ENCODE assay signal across 8 mouse cellular contexts in the genomic region with DNA sequence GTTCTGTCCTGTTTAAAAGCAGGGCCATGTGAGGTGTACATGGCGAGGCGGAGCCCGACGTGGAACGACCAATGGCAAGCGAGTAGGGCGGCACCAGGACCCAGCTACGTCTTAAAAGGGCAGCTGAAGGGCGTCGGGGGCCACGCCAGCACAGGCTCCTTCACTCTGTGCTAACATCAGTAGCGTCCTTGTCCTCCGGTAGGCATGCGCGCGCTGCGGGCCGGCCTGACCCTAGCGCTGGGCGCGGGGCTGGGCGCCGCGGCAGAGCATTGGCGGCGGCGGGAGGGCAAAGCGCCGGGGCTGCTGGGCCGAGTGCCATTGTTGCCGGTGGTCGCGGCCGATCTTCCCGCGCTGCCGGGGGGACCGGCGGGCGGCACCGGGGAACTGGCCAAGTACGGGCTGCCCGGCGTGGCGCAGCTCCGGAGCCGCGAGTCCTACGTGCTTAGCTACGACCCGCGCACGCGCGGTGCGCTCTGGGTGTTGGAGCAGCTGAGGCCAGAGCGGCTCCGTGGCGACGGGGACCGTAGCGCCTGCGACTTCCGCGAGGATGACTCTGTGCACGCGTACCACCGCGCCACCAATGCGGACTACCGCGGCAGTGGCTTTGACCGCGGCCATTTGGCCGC. TPM values are rescaled to one million over a fixed set of nuclear protein-coding genes. Genes with fewer than 3 reads are reported as not detected.
DNase-seq lines count a peak whose midpoint lies in the region; ATAC-seq and TF ChIP-seq lines count a peak whose summit lies in the region.

Gene Endog, plus strand, starts transcription at position 123 of the 626 bp plus-strand sequence.

- DNase-seq in CD4-positive helper T cell, adult 2 months (ENCODE audit: low read depth, low spot score), result peak; percentile 87
- DNase-seq in brain, embryonic 14.5 days (ENCODE audit: low read depth), result peak; percentile 94
- DNase-seq in kidney, postnatal 0 days (ENCODE audit: low spot score), result peak; percentile 82
- peak; percentile 83 for DNase-seq in liver, adult 2 months (ENCODE audit: extremely low read depth, low read depth, low spot score)
- DNase-seq in spleen, postnatal 36 days (ENCODE audit: low spot score in 2 of 2), result peak; percentile 84 to 87

- peak within 1 kb of the TSS; percentile 88 for H3K27ac ChIP-seq in heart, embryonic 12.5 days (ENCODE audit: poor library complexity, severe bottlenecking)
- peak within 1 kb of the TSS; percentile 89 for H3K27ac ChIP-seq in kidney, postnatal 0 days
- H3K27ac ChIP-seq in liver, adult 2 months (replicated peaks; ENCODE audit: insufficient read depth, low read depth, low read length), result peak within 1 kb of the TSS; percentile 73

- no peak for TF ChIP-seq CTCF in brain, embryonic 14.5 days (IDR thresholded peaks at IDR 0.05; ENCODE audit: borderline replicate concordance, extremely low read depth, insufficient read depth, insufficient read length)
- no peak for TF ChIP-seq CTCF in kidney, postnatal 0 days (IDR thresholded peaks at IDR 0.05; ENCODE audit: low read depth)
- no peak for TF ChIP-seq CTCF in liver, adult 2 months (IDR thresholded peaks at IDR 0.05; ENCODE audit: low read depth, low read length)

- under 1% methylated on average over 67 of the region's 75 CpGs for WGBS in heart, embryonic 12.5 days
- under 1% methylated on average over 65 of the region's 75 CpGs for WGBS in kidney, postnatal 0 days
- under 1% methylated on average over 75 of the region's 75 CpGs for WGBS in liver, adult 2 months

- peak; percentile 92 for ATAC-seq in heart, embryonic 12.5 days (ENCODE audit: insufficient number of reproducible peaks, low FRiP score)
- peak; percentile 89 for ATAC-seq in kidney, postnatal 0 days (replicated peaks; ENCODE audit: low FRiP score, low read depth)
- peak; percentile 84 for ATAC-seq in monocyte, adult 5-6 weeks (replicated peaks; ENCODE audit: insufficient number of reproducible peaks, low FRiP score, low TSS enrichment, poor library complexity, severe bottlenecking)

- no peaks in the 10 kb centered on the region; the same call in 1 of the 2 replicates for H3K27me3 ChIP-seq in erythroblast, embryonic 14.5 days (ENCODE audit: control insufficient read depth)
- no peaks in the 10 kb centered on the region for H3K27me3 ChIP-seq in heart, embryonic 12.5 days (replicated peaks)
- H3K27me3 ChIP-seq in kidney, postnatal 0 days (ENCODE audit: insufficient read depth, low read length), result no peaks in the 10 kb centered on the region
- no peaks in the 10 kb centered on the region for H3K27me3 ChIP-seq in liver, adult 2 months (ENCODE audit: control insufficient read depth, insufficient read depth, low read length)

- TF ChIP-seq POLR2A in brain, embryonic 14.5 days (IDR thresholded peaks at IDR 0.05; ENCODE audit: borderline replicate concordance, extremely low read depth, insufficient read depth, insufficient read length, poor library complexity, severe bottlenecking), result peak; percentile 38; the same call in 1 of the 2 replicates
- TF ChIP-seq POLR2A in liver, adult 2 months (IDR thresholded peaks at IDR 0.05; ENCODE audit: extremely low read depth, insufficient read depth, low read length), result peak; percentile 94

- peak within 1 kb of the TSS; percentile 72 for H3K4me3 ChIP-seq in erythroblast, embryonic 14.5 days (replicated peaks)
- peak within 1 kb of the TSS; percentile 63 for H3K4me3 ChIP-seq in heart, embryonic 12.5 days
- H3K4me3 ChIP-seq in kidney, postnatal 0 days (replicated peaks; ENCODE audit: low read depth, low read length), result peak within 1 kb of the TSS; percentile 62
- peak within 1 kb of the TSS; percentile 65 for H3K4me3 ChIP-seq in liver, adult 2 months (ENCODE audit: insufficient read depth, low read depth, low read length)

- peaks cover 24% of the 10 kb centered on the region for H3K4me1 ChIP-seq in erythroblast, embryonic 14.5 days (ENCODE audit: control insufficient read depth)
- peaks cover 10% of the 10 kb centered on the region for H3K4me1 ChIP-seq in heart, embryonic 12.5 days (replicated peaks)
- peaks cover 5% of the 10 kb centered on the region; the same call in 1 of the 2 replicates for H3K4me1 ChIP-seq in kidney, postnatal 0 days (replicated peaks; ENCODE audit: insufficient read depth, low read length)
- H3K4me1 ChIP-seq in liver, adult 2 months (ENCODE audit: control insufficient read depth, insufficient read depth, low read length), result peaks cover 20% of the 10 kb centered on the region

- peak within 1 kb of the TSS; percentile 90 for H3K4me2 ChIP-seq in heart, embryonic 12.5 days
- peak within 1 kb of the TSS; percentile 97 for H3K4me2 ChIP-seq in kidney, postnatal 0 days (ENCODE audit: low read length)

- H3K79me2 ChIP-seq in liver, adult 2 months (ENCODE audit: control insufficient read depth, insufficient read depth, low read length), result peaks cover 8% of the 10 kb centered on the region; the same call in 1 of the 2 replicates

- peak within 1 kb of the TSS; percentile 77 for H3K9ac ChIP-seq in heart, embryonic 12.5 days
- H3K9ac ChIP-seq in kidney, postnatal 0 days (ENCODE audit: low read depth, low read length), result peak within 1 kb of the TSS; percentile 72
- peak within 1 kb of the TSS; percentile 84 for H3K9ac ChIP-seq in liver, adult 2 months (ENCODE audit: low read depth, low read length)

- H3K9me3 ChIP-seq in erythroblast, embryonic 14.5 days (ENCODE audit: control insufficient read depth, low read length), result peaks cover 26% of the 10 kb centered on the region
- peaks cover 22% of the 10 kb centered on the region for H3K9me3 ChIP-seq in heart, embryonic 12.5 days (replicated peaks)
- no peaks in the 10 kb centered on the region for H3K9me3 ChIP-seq in kidney, postnatal 0 days (replicated peaks; ENCODE audit: low read length)

- peaks cover 44% of the 10 kb centered on the region for H3K36me3 ChIP-seq in erythroblast, embryonic 14.5 days (ENCODE audit: control insufficient read depth)
- peaks cover 41% of the 10 kb centered on the region for H3K36me3 ChIP-seq in heart, embryonic 12.5 days
- peaks cover 31% of the 10 kb centered on the region for H3K36me3 ChIP-seq in kidney, postnatal 0 days (ENCODE audit: insufficient read depth, low read length)
- H3K36me3 ChIP-seq in liver, adult 2 months (ENCODE audit: control insufficient read depth, insufficient read depth, low read length), result 0 out of 2 replicates have a peak, but pooled peaks cover 2% of the 10 kb centered on the region

RNA-seq across cellular contexts. Expression of gene Endog, which starts in this region (rescaled TPM):
- polyA plus RNA-seq in brain, embryonic 14.5 days (2012; rRNA removed), result 19.1 and 19.2 TPM in 2 replicates
- polyA plus RNA-seq in erythroblast, embryonic 14.5 days (2012), result 0.45 and 0.55 TPM in 2 replicates
- polyA plus RNA-seq in heart, embryonic 12.5 days (2016; fragmentation: Nextera tagmentation; extraction: Ambion mirVana), result 37.0 and 39.7 TPM in 2 replicates
- polyA plus RNA-seq in kidney, postnatal 0 days (2015; fragmentation: Nextera tagmentation; extraction: Ambion mirVana), result 53.5 and 58.2 TPM in 2 replicates
- 78.7 and 101 TPM in 2 replicates for total RNA-seq in liver, adult 2 months (2014; rRNA removed)
- polyA plus RNA-seq in liver, adult 2 months (2012; rRNA removed), result 122 and 132 TPM in 2 replicates
- 2.9 to 7.7 TPM (median 3.3 TPM) in 3 replicates for total RNA-seq in monocyte, adult 5-6 weeks (2017)

Comparison
In these comparisons a context has a peak if more than half of its experiments do, and no peak if none do; other contexts are left out.
1. Peak in every context shown above with its lines: DNase-seq, ATAC-seq, H3K4me3 ChIP-seq and H3K27ac ChIP-seq.
2. RNA of gene Endog (polyA plus RNA-seq): 122 to 132 TPM in liver, adult 2 months, 53.5 to 58.2 TPM in kidney, postnatal 0 days, 37.0 to 39.7 TPM in heart, embryonic 12.5 days and 19.1 to 19.2 TPM in brain, embryonic 14.5 days; 0.45 to 0.55 TPM in erythroblast, embryonic 14.5 days; every median in the first group is over 10 times any median in the second.